Mouse (Mus musculus) splenic B cell, adult 2 months (primary cell): ENCODE results near the gene Lmna.

Source experiments
- DNase-seq: peaks from one replicate; pipeline ENCODE4 v3.0.0-alpha.2; 2011; ENCODE audit warnings: low read depth, low spot score
- H3K27me3 ChIP-seq: 2 replicates; pipeline ENCODE4 v1.6.1; 2012; ENCODE audit warnings: mild to moderate bottlenecking, low read length, moderate library complexity, mixed read lengths; ENCODE audit not compliant: control insufficient read depth, poor library complexity, insufficient read depth, severe bottlenecking
- H3K36me3 ChIP-seq: 2 replicates; pipeline ENCODE4 v1.6.1; 2012; ENCODE audit warnings: mild to moderate bottlenecking, low read length, moderate library complexity, mixed read lengths; ENCODE audit not compliant: control insufficient read depth, poor library complexity, insufficient read depth, severe bottlenecking

Gene Lmna

DNA sequence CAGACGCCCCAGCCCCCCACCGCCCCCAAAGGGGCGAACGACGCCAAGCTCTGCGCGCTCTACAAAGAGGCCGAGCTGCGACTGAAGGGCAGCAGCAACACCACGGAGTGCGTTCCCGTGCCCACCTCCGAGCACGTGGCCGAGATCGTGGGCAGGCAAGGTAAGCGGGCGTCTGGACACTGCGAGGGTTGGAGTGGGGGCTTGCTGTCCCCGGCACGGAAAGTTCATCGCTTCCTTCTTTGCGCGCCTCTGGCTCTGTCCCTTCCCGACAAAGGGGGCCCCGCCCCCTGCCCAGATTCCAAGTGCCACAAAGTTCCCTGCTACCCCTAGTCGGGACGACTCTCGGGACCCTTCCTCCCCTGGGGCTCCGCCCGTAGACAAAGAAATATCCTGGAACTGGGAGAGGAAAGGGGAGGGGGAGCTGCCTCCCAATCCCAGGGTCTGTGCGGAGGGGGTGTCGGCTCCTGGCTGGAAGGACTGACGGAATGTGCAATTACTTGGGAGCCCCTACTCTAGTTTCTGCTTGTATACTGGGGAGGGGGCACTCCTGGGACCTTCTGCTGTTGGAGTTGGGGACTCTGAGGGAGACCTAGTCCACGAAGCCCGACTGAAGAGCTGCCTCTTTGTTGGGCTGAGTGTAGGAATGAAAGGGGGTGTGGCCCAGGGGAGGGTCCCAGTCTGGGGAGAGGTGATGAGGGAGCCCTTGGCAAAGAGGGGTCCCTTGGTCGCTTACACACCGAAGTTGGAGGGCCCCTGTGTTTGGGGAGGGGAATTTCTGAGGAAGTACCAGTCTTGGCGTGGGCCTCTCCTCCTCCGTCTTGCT lies 23.1 kb upstream of the Lmna start:
- Histone ChIP-seq H3K27me3 (0 out of 2 replicates have a peak, but pooled peaks cover 2% of the 10 kb centered on the region), H3K36me3 (no peaks in the 10 kb centered on the region)
- DNase-seq: no peak

DNA sequence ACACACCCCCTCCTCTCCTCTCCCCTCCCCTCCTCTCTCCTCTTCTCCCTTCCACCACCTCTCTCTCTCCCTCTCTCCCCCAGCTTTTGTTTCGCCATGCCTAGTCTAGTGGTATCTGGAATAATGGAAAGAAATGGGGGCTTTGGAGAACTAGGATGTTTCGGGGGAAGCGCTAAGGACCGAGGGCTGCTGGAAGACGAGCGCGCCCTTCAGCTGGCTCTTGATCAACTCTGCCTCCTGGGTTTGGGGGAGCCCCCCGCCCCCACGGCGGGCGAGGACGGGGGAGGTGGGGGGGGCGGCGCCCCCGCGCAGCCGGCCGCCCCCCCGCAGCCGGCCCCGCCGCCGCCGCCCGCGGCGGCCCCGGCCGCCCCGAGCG lies 22.5 kb upstream of the Lmna start, which contains the start of gene Mex3a:
TSS of gene Mex3a (plus strand) at position 97 of the 376 bp plus-strand sequence.
- H3K27me3 ChIP-seq: 0 out of 2 replicates have a peak, but pooled peaks cover 2% of the 10 kb centered on the region
- DNase-seq: no peak

DNA sequence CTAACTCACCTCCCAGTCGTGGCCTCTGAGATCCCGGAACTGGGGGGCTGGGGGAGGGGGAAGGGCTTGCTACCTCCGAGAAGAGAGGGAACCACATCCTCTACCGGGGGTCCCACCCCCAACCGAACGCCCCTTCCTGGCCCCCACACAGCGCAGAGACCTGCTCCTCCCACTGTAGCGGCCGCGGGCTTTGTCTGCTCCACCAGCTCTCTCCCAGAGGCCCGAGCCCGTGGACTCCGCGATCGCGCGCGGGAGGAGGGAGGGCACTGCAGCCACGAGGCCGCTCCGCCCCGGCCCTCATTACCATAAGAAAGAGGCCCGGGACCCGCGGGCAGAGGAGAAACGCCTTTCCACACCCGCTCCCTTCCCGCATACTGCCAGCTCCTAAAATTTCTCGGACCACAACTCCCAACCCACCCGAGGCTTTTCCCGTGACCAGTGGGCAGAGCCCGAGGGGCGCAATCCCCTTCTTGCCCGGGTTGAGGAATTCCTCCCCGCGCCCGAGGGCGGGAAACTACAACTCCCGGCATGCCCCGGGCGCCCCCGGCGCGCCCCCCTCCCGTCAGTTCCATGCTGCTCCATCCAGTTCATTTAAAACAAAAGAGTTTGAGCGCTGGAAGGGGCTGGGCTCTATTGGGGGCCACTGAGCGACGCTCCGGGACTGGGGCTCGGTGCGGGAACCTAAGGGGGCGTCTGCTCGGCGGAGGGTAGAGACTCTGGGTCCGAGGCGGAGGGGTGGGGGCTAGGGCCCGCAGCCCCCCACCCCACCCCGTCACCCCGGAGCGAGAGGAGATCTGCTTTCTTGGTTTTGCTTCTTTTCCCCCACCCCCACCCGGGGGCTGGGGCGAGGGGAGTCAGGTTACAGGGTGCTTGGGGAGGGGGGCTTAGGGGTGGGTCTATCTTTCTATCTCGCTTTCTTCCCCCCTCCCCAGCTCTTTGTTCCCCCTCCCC lies 21.9 kb upstream of the Lmna start:
- Histone ChIP-seq H3K36me3 (no peaks in the 10 kb centered on the region), H3K27me3 (0 out of 2 replicates have a peak, but pooled peaks cover 2% of the 10 kb centered on the region)
- DNase-seq: peak; percentile 75

More for the DNA sequence above, 22.5 kb upstream of the Lmna start, which contains the start of gene Mex3a:
- H3K36me3 ChIP-seq: no peaks in the 10 kb centered on the region

DNA sequence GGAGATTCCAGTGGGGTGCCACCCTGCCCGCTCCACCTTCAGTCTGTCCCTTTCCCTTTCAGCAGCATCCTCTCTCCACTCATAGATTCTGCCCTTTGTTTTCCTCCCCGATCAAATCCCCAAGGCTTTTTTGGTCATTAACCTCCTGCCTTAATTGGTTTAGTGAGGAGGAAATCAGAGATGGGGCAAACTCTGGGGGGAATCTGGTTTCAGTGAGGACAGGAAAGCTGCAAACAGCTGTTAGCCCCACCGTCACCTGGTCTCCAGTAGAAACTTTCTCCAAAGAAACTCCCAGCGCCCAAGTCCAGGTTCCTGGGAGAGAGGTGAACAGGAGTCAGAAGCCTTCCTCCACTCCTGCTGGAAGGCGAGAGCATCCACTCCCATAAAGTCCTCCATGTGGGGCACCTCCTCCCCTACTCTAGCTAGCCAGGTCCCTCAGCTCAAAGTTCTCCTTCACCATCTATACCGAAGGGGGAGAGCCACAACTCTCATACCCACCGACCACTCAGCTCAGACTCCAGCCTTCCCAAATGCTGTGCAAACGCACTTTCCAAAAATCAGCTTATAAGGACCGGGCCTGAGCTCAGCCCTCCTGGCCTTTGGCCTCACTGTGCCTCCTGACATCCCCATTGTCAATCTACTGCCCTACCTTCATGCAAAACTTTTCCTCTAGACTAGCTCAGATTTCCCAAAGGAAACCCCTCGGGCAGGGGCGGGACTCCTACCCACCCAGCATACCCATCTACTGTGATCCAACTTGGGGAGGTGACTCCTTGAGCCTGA lies 20.5 kb upstream of the Lmna start:
- Histone ChIP-seq H3K27me3 (0 out of 2 replicates have a peak, but pooled peaks cover 2% of the 10 kb centered on the region), H3K36me3 (no peaks in the 10 kb centered on the region)
- no peak for DNase-seq

DNA sequence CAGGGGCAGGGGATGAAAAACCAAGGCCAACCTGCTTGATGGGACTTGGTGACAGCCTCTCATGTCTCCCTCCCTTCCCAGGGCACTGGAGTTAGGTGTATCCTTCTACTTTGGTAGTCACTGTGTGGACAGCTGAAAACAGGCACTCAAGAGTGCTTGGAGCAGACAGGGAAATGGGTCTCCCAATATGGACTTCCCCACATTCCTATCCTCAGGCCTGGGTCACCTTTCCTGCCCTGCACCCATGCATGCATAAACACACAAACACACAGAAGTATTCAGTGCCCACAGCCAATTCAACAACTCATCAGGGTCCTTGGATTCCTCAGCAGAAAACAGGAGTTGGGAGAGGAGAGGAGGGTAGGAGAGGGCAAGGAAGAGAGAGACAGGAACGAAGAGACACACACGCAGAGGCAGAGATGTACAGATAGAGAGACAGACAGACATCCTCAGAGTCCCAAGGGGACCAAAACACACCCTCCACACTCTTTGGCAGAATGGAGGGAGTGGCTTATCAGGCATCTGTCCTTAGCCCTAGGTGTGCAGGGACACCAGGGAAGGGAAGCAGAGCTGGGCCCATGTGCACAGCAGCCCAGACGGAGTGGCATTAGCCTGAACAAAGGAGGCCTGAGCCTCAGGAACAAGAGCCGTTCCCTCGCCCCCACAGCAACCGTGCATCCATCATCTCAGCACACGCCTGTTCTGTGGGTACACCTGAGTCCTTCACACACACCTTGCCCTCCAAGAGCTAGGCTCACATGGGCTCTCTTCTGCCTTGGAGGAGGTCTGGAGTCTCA lies 19.6 kb upstream of the Lmna start:
- no peak for DNase-seq
- 0 out of 2 replicates have a peak, but pooled peaks cover 2% of the 10 kb centered on the region for H3K27me3 ChIP-seq
- H3K36me3 ChIP-seq: no peaks in the 10 kb centered on the region

DNA sequence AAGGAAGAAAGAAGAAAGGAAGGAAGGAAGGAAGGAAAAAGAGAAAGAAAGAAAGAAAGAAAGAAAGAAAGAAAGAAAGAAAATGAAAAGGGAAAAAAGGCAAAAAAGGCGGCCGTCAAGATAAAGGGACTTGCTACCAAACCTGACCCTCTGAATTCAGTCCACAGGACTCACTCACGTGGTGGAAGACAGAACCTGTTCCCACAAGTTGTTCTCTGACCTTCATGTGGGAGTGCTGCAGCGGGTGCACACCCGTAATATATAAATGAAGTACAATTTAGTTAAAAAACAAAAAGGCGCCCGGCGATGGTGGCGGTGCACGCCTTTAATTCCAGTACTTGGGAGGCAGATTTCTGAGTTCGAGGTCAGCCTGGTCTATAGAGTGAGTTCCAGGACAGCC lies 18.9 kb upstream of the Lmna start:
- no peak for DNase-seq
- Histone ChIP-seq H3K27me3 (0 out of 2 replicates have a peak, but pooled peaks cover 2% of the 10 kb centered on the region), H3K36me3 (no peaks in the 10 kb centered on the region)

DNA sequence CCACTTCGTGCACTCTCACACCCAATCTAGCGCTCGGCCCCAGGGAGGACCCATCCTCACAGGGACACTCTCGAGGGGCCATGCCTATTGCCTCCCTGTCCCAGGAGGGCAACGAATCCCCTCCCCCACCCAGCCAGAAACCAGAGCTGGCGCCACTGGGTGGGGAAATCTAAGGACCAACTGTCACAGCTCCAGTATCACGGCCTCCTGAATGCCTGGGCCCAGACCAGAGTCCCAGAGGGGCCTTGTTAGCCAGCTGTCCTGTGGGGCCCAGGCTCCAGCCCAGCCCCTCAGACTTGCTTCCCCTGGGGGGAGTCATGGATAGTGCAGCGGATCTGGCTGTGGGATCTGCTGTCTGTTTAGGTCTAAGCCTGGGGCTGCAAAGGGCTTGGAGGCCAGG lies 17.8 kb upstream of the Lmna start:
- no peak for DNase-seq
- Histone ChIP-seq H3K36me3 (no peaks in the 10 kb centered on the region), H3K27me3 (0 out of 2 replicates have a peak, but pooled peaks cover 2% of the 10 kb centered on the region)

DNA sequence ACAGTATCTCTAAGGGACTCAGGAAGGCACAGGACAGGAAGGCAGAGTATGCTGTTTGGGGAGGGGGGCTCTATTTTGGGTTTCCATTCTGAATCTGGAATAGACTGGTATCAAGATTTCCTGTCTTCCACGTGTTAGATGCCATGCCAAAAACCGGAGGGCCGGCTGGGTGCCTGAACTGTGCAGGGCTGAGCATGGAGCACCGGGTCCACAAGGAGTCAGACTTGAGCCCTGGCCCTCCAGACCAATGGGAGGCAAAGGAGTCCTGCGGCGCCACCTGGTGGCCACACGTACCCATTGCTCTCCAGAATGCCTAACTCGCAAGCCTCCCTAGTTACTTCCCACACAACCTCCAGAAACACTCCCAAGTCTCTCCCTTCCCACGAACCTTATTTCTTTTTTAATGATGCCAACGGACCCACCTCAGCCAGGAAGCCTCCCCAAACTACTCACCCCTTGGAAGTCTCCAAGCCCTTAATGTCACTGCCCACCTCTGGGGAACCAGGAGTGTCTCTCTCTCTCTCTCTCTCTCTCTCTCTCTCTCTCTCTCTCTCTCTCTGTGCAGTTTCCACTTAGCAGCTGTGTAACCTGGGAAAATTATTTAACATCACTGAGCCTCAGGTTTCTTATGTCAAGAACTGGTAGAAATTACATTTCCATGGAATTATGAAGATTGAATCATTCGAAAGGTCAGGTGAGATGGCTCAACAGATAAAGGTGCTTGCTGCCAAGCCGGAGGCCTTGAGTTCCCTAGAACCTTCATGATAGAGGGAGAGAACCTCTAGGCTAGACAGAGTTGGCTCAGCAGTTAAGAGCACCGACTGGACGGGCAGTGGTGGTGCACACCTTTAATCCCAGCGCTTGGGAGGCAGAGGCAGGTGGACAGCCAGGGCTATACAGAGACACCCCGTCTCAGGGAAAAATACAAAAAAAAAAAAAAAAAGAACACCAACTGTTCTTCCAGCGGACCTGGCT lies 16.7 kb upstream of the Lmna start:
- H3K36me3 ChIP-seq: no peaks in the 10 kb centered on the region
- DNase-seq: peak; percentile 95
- no peaks in the 10 kb centered on the region for H3K27me3 ChIP-seq

DNA sequence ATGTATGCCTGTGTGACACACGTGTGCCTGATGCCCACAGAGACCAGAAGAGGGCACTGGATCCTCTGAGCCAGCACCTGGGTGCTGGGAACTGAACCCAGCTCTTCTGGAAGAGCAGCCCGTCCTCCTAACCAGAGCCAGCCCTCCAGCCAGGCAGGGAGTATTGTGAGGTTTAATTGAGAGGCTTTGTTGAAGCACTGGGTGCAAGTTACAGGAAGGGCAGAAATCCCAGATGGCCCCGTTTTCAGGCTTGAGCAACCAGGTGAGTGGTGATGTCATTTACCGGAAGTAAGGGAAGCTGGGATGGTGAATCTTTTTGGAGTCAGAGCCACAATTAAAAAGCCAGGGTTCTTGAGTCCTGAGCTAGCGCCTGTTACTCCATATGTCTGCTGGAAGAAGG lies 15.3 kb upstream of the Lmna start:
- Histone ChIP-seq H3K27me3 (no peaks in the 10 kb centered on the region), H3K36me3 (no peaks in the 10 kb centered on the region)
- no peak for DNase-seq

DNA sequence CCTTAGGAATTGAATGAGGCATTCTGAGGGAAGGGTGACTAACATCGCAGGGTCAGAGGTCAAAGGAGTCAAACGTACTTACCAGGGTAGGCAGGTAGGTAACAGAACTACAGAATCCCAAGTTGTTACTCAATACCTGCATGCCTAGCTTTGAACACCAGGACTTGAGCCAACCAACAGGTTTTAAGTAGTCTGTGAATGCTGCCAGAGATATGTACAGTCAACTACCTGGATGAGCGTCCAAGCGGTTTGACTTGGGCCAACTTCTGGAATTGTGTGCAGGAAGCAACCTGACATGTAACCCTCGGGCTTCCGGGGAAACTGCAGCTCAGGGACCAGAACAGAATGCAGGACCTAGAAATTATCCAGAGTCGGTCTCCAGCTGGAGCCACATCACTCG lies 13.3 kb upstream of the Lmna start:
- H3K27me3 ChIP-seq: no peaks in the 10 kb centered on the region
- DNase-seq: no peak
- no peaks in the 10 kb centered on the region for H3K36me3 ChIP-seq

DNA sequence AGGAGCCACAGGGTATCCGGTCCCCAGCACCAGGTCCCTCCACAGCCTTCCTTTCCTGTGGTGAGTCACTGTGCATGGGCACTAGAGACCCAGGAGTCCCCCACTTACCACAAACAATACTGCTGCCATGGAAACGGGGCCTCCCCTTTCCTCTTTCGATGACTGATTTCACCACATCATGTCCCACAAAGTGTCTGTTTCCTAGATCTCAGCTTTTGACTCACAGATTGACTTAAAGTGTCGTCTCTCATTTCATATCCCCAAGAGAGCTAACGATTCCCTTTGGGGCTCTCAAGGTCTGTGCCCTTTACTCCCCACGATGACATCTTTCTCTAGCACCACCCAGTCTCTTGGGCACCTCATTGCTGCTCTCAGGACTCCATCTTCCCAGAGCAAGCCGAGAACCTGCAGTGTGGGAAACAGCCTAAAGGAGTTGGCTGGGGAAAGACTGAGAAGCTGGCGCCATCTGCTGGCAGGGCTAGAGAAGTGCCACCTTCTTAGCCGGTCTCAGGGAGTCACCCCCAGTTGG lies 12.1 kb upstream of the Lmna start:
- no peaks in the 10 kb centered on the region for H3K36me3 ChIP-seq
- no peaks in the 10 kb centered on the region for H3K27me3 ChIP-seq
- DNase-seq: peak; percentile 92

DNA sequence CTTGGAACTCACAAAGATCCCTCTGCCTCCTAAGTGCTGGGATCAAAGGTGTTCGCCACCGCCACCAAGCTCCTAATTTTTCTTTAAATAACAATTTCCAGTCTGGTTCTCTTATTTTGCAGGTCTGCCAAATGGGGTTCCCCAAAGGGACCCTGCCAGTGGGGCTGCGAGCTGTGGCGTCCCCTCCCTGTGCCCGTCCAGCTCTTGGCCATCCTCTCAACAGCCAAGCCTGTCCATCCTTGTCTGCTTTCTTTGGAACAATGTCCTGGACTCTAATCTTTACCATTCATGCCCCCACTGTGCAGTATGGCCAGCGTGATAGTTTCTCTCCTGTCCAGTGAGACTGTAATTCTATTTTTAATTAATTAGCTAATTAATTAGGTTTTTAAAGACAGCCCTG lies 11.4 kb upstream of the Lmna start:
- no peak for DNase-seq
- Histone ChIP-seq H3K36me3 (no peaks in the 10 kb centered on the region), H3K27me3 (no peaks in the 10 kb centered on the region)

DNA sequence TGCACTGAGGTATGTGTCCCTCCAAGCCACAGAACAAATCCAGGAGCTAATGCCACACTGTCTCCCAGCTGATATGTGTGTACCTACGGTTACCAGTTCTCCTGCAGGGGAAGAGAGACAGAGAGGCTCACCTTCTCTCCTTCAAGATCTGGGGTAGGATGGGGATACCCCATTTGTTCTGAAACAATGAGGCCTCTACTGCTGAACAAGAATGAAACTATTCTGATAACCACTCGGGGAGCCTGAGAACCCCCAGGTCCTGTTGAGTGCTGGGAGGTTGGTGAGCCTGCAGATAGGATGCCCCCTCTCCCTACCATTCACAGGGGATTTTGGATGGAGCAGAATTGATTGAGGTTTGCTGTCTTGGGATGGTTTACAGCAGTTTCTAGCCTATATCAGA lies 10.3 kb upstream of the Lmna start:
- DNase-seq: no peak
- H3K27me3 ChIP-seq: no peaks in the 10 kb centered on the region
- H3K36me3 ChIP-seq: no peaks in the 10 kb centered on the region
